In the genomic region with DNA sequence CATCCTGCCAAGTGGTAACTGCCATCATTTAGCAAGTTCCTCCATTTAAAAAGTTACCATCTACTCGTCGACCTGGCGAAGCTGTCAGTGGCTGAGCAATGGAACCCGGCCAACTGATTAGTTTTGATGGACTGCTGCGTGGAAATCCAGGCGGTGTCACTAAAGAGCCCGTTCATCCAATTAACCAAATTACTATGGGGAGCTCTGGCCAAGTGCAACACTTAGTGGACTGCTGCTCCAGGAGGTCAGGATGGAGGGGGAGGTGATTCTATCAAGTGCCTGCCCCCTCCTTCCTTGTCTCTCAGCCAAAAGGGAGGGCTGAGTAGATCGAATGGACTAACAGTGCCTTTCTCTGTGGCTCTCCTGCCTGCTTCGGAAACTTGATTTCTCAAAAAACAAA, we compare ENCODE assay signal across 9 mouse cellular contexts.
A peak's percentile ranks its signal among the peaks of the same experiment; 100 is the strongest.
DNase-seq lines count a peak whose midpoint lies in the region; ATAC-seq and TF ChIP-seq lines count a peak whose summit lies in the region.
"Had no signal": no experiment of that assay in that cellular context is flagged by ENCODE, and none has a peak within 500 bp of the region (broad histone marks: within the 10 kb centered on the region; RNA-seq: fewer than 3 reads in every experiment).

No protein-coding gene starts in this region.

- WGBS in forebrain, embryonic 16.5 days: 5% methylated on average over 9 of the region's 9 CpGs
- whole genome bisulfite sequencing in lung, postnatal 0 days: 26% methylated on average over 9 of the region's 9 CpGs

- H3K27ac ChIP-seq in forebrain, embryonic 16.5 days (ENCODE audit: low read length): no peak overlapping the region
- H3K27ac ChIP-seq in lung, postnatal 0 days (ENCODE audit: low read length): no peak overlapping the region

- no peak overlapping the region for H3K4me3 ChIP-seq in forebrain, embryonic 16.5 days (replicated peaks; ENCODE audit: low read length)
- H3K4me3 ChIP-seq in lung, postnatal 0 days (ENCODE audit: low read depth, low read length): no peak overlapping the region

- no peak overlapping the region for H3K4me2 ChIP-seq in forebrain, embryonic 16.5 days (ENCODE audit: low read length)
- no peak overlapping the region for H3K4me2 ChIP-seq in lung, postnatal 0 days (replicated peaks; ENCODE audit: low read depth, low read length)

- H3K4me1 ChIP-seq in forebrain, embryonic 16.5 days (replicated peaks; ENCODE audit: control insufficient read depth, insufficient read depth, low read length): peaks cover 5% of the 10 kb centered on the region; the same call in 1 of the 2 replicates
- no peaks in the 10 kb centered on the region for H3K4me1 ChIP-seq in lung, postnatal 0 days (ENCODE audit: insufficient read depth, low read depth, low read length)

- H3K27me3 ChIP-seq in forebrain, embryonic 16.5 days (replicated peaks; ENCODE audit: control insufficient read depth, insufficient read depth, low read length): peaks cover 4% of the 10 kb centered on the region; the same call in 1 of the 2 replicates
- no peaks in the 10 kb centered on the region; the same call in 1 of the 2 replicates for H3K27me3 ChIP-seq in lung, postnatal 0 days (replicated peaks; ENCODE audit: insufficient read depth, low read length)

- H3K36me3 ChIP-seq in forebrain, embryonic 16.5 days (ENCODE audit: control insufficient read depth, insufficient read depth): no peaks in the 10 kb centered on the region
- H3K36me3 ChIP-seq in lung, postnatal 0 days (ENCODE audit: insufficient read depth, low read length): no peaks in the 10 kb centered on the region

- peak; percentile 32 for DNase-seq in cerebellum, adult 9-11 months
- DNase-seq in cerebellum, adult 11-12 months: no peak
- DNase-seq in layer of hippocampus, adult 8-10 months (ENCODE audit: low spot score in 2 of 2): peak; percentile 4 to 5
- DNase-seq in layer of hippocampus, adult 11-12 months (ENCODE audit: low spot score): no peak
- DNase-seq in lung, postnatal 0 days (ENCODE audit: low spot score): peak; percentile 23
- no peak for DNase-seq in yolk sac, embryonic 10.5 days (ENCODE audit: low spot score)
- DNase-seq in natural killer cell, adult 2 months (ENCODE audit: low spot score in 2 of 2): no peak
- DNase-seq: gastrocnemius, postnatal 25 days had no signal

- H3K9me3 ChIP-seq in forebrain, embryonic 16.5 days (ENCODE audit: control insufficient read depth, low read length): no peaks in the 10 kb centered on the region
- no peaks in the 10 kb centered on the region for H3K9me3 ChIP-seq in lung, postnatal 0 days (ENCODE audit: low read length)

- TF ChIP-seq EP300 in lung, postnatal 0 days (IDR thresholded peaks at IDR 0.05): no peak

- TF ChIP-seq CTCF in lung, postnatal 0 days (IDR thresholded peaks at IDR 0.05): no peak

- no peak overlapping the region for H3K9ac ChIP-seq in forebrain, embryonic 16.5 days (replicated peaks; ENCODE audit: low read depth, low read length)
- no peak overlapping the region for H3K9ac ChIP-seq in lung, postnatal 0 days (replicated peaks; ENCODE audit: low read depth)

- ATAC-seq in forebrain, embryonic 16.5 days: peak; percentile 80
- no peak for ATAC-seq in lung, postnatal 0 days

Comparison
In these comparisons a context has a peak if more than half of its experiments do, and no peak if none do; other contexts are left out.
1. DNase-seq: peak in cerebellum, adult 9-11 months (single experiment), layer of hippocampus, adult 8-10 months (2 of 2) and lung, postnatal 0 days (single experiment); none in cerebellum, adult 11-12 months (single experiment), layer of hippocampus, adult 11-12 months (single experiment), yolk sac, embryonic 10.5 days (single experiment) and natural killer cell, adult 2 months (0 of 2).